Mouse (Mus musculus) midbrain, embryonic 14.5 days (tissue): ENCODE measurements around the gene Tomm40. TPM values are rescaled to one million over a fixed set of nuclear protein-coding genes. Genes with fewer than 3 reads are reported as not detected.
A peak's percentile ranks its signal among the peaks of the same experiment; 100 is the strongest.

Experiments
- ATAC-seq: fragments of 200-750 bp; cut with Nextera tagmentation; 2 replicates; pipeline ENCODE4 v1.8.0; 2017; ENCODE audit warnings: moderate number of reproducible peaks, moderate library complexity; ENCODE audit not compliant: low FRiP score, low TSS enrichment
- DNase-seq: peaks from one replicate; pipeline ENCODE4 v3.0.0-alpha.2; 2015
- H3K27ac ChIP-seq: fragments of 300-500 bp; sonication (generic); replicated peaks from 2 replicates; pipeline ENCODE4 v1.5.1; 2014; ENCODE audit warnings: mild to moderate bottlenecking, low read depth, low read length, moderate library complexity
- H3K27me3 ChIP-seq: fragments of 300-500 bp; sonication (generic); 2 replicates; pipeline ENCODE4 v1.6.1; 2014; ENCODE audit warnings: low read length, control low read depth, mixed read lengths; ENCODE audit not compliant: control insufficient read depth, insufficient read depth
- H3K36me3 ChIP-seq: fragments of 300-500 bp; sonication (generic); 2 replicates; pipeline ENCODE4 v1.6.1; 2014; ENCODE audit warnings: low read length, control low read depth; ENCODE audit not compliant: control insufficient read depth, insufficient read depth
- H3K4me1 ChIP-seq: fragments of 300-500 bp; sonication (generic); 2 replicates; pipeline ENCODE4 v1.6.1; 2014; ENCODE audit warnings: mild to moderate bottlenecking, antibody characterized with exemption, low read length, control low read depth; ENCODE audit not compliant: control insufficient read depth, insufficient read depth
- H3K4me2 ChIP-seq: fragments of 300-500 bp; sonication (generic); 2 replicates; pipeline ENCODE4 v1.6.1; 2014; ENCODE audit warnings: mild to moderate bottlenecking, low read length, moderate library complexity
- H3K4me3 ChIP-seq: fragments of 300-500 bp; sonication (generic); replicated peaks from 2 replicates; pipeline ENCODE4 v1.5.1; 2014; ENCODE audit warnings: low read depth, low read length
- H3K9ac ChIP-seq: fragments of 300-500 bp; sonication (generic); replicated peaks from 2 replicates; pipeline ENCODE4 v1.6.1; 2014; ENCODE audit warnings: mild to moderate bottlenecking, low read length, moderate library complexity
- H3K9me3 ChIP-seq: fragments of 300-500 bp; sonication (generic); 2 replicates; pipeline ENCODE4 v1.6.1; 2016; ENCODE audit warnings: low read length, control low read depth, mixed read lengths; ENCODE audit not compliant: control insufficient read depth
- WGBS: fragments of 180-500 bp; shearing (Covaris S2); extraction: QIAGEN DNeasy Blood & Tissue Kit; methylation state at CpG from one replicate; pipeline ENCODE4 v1.1.7; 2014; 5-methylcytosine and 5-hydroxymethylcytosine counted together
- polyA plus RNA-seq: library from polyadenylated mRNA; unstranded; fragments of >200 nt; fragmentation: Nextera tagmentation; extraction: Ambion mirVana; gene quantifications from 2 replicates; pipeline ENCODE4 v1.2.1, GENCODE M21; 2014

The Tomm40 gene
- polyA plus RNA-seq, 1 experiment from 2014 or later, result 120 TPM

- no peaks in the 10 kb centered on the region for H3K4me1 ChIP-seq
- no peak overlapping the region for H3K4me3 ChIP-seq
- no peak for DNase-seq
- H3K9ac ChIP-seq, result no peak overlapping the region
- 81% methylated on average over 3 of the region's 3 CpGs for WGBS
- no peaks in the 10 kb centered on the region for H3K9me3 ChIP-seq
- no peaks in the 10 kb centered on the region for H3K36me3 ChIP-seq
- H3K27me3 ChIP-seq, result no peaks in the 10 kb centered on the region
- H3K27ac ChIP-seq, result no peak overlapping the region
- H3K4me2 ChIP-seq, result no peak overlapping the region
- no peak for ATAC-seq
Measured at GRCm38 (mm10) chr7:19678901-19679300, 36.3 kb downstream of the Tomm40 start.

DNA sequence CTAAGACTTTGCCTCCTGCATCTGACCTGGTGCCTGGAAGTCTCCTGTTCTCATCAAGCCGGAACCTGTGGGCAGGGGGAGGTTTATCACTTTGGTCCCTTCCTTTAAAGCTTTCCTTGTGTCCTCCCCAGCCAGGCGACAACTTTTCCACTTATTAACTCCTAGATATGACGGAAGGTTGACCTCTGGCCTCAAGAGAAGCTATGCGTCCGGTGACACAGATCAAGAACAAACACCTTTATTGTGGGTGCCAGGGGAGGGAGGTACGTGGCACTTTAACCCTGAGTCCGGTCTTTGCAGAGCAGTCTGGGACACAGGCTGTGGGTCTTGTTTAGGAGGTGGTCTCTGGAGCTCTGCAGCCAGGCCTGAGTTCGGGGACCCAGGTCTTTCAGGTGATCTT is 37.4 kb downstream of the Tomm40 start, which contains the start of gene Apoc2:
Apoc2 (minus strand) TSS at position 70 of the 400 bp plus-strand sequence.
- Histone ChIP-seq H3K4me3 (no peak within 1 kb of the TSS), H3K27ac (no peak within 1 kb of the TSS), H3K4me2 (no peak within 1 kb of the TSS), H3K4me1 (no peaks in the 10 kb centered on the region), H3K36me3 (no peaks in the 10 kb centered on the region), H3K9ac (no peak within 1 kb of the TSS), H3K9me3 (no peaks in the 10 kb centered on the region), H3K27me3 (no peaks in the 10 kb centered on the region)
- 79% methylated on average over 8 of the region's 8 CpGs for WGBS
- ATAC-seq (no peak), DNase-seq (no peak)

- no peaks in the 10 kb centered on the region for H3K9me3 ChIP-seq
- no peaks in the 10 kb centered on the region for H3K36me3 ChIP-seq
- ATAC-seq (no peak), DNase-seq (no peak)
- no peaks in the 10 kb centered on the region for H3K4me1 ChIP-seq
- no peak overlapping the region for H3K4me2 ChIP-seq
- no peaks in the 10 kb centered on the region for H3K27me3 ChIP-seq
- H3K4me3 ChIP-seq, result no peak overlapping the region
- H3K27ac ChIP-seq, result no peak overlapping the region
- WGBS, result 72% methylated on average over 1 of the region's 1 CpGs
- H3K9ac ChIP-seq, result no peak overlapping the region
Measured at GRCm38 (mm10) chr7:19676662-19677061, 38.6 kb downstream of the Tomm40 start.

- WGBS, result 81% methylated on average over 10 of the region's 10 CpGs
- DNase-seq, result no peak
- Histone ChIP-seq H3K9ac (no peak overlapping the region), H3K27ac (no peak overlapping the region), H3K4me2 (no peak overlapping the region), H3K27me3 (no peaks in the 10 kb centered on the region), H3K36me3 (no peaks in the 10 kb centered on the region), H3K4me1 (no peaks in the 10 kb centered on the region), H3K4me3 (no peak overlapping the region), H3K9me3 (no peaks in the 10 kb centered on the region)
- no peak for ATAC-seq
Measured at GRCm38 (mm10) chr7:19675824-19676223, 39.4 kb downstream of the Tomm40 start.

DNA sequence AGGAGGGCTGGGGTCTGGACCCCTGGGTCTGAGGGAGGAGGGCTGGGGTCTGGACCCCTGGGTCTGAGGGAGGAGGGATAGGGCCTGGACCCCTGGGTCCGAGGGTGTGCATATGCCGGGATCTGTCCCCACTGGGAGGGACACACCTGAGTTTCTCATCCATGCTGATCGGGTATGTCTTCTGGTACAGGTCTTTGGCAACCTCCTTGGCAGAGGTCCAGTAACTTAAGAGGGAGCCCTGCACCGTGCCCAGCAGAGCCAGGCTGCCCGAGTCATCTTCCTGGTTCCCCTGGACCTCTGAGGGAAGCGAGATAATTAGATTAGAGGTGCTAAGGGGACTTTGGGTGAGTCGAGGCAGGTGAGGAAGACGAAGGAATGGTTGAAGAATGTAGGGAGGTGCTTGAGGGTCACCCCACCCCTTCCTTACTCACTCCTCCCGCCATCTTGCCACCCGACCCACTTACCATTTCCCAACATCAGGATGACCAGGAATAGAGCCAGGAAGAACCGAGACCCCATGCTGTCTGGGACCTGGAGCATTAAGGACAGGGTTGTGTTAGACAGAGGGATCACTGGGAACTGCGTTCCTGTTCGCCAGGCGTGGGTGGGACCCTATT is 42.0 kb downstream of the Tomm40 start:
- no peak overlapping the region for H3K4me3 ChIP-seq
- 68% methylated on average over 14 of the region's 14 CpGs for WGBS
- no peak overlapping the region for H3K9ac ChIP-seq
- H3K36me3 ChIP-seq, result no peaks in the 10 kb centered on the region
- no peak overlapping the region for H3K27ac ChIP-seq
- DNase-seq (no peak), ATAC-seq (no peak)
- H3K9me3 ChIP-seq, result no peaks in the 10 kb centered on the region
- H3K4me2 ChIP-seq, result no peak overlapping the region
- 0 out of 2 replicates have a peak, but pooled peaks cover 2% of the 10 kb centered on the region for H3K4me1 ChIP-seq
- H3K27me3 ChIP-seq, result no peaks in the 10 kb centered on the region

GRCm38 (mm10) chr7:19671511-19671910 is 43.7 kb downstream of the Tomm40 start:
- WGBS, result 72% methylated on average over 10 of the region's 10 CpGs

DNA sequence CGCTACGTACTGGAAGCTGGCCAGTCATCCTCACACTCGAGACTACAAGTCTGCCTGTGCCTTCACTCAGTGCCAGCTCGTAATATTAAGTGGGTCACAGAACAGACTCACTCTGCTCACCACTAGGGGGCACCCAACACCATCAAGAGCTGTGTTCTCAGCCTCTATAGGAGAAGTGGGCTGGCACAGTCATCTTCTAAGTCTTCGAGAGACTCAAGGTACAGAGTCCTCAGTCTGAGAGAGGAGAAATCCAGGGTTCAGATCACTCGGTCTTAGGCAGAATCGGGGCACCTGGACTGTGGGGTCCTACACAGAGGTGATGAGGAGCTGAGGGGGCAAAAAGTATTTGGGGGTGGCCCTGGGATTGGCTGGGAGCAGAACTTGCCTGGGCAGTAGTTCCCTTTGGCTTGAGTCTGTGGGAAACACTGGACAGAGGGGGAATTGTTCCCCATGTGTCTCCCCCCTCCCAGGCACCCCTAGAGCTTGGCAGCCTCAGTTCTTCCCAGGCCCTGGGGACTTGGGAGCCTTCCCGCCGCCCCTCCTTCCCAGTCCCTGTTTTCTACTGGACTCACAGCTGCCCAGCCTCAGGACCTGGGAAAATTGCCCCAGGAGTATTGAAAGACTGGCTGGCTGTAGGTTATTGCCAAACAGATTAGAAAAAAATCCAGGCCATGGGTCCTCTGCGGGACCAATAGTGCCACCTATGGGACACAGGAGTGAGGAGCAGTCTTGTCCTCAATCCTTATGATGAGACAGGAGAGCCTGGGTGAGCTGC is 46.1 kb downstream of the Tomm40 start:
- WGBS, result 5% methylated on average over 10 of the region's 10 CpGs
- H3K27me3 ChIP-seq, result no peaks in the 10 kb centered on the region
- H3K4me1 ChIP-seq, result peaks cover 8% of the 10 kb centered on the region
- no peak overlapping the region; the same call in 1 of the 2 replicates for H3K9ac ChIP-seq
- no peak overlapping the region for H3K4me3 ChIP-seq
- 0 out of 2 replicates have a peak overlapping the region, but pooled peaks have one; percentile 53 for H3K27ac ChIP-seq
- no peaks in the 10 kb centered on the region for H3K9me3 ChIP-seq
- DNase-seq (peak; percentile 95), ATAC-seq (peak; percentile 49)
- no peaks in the 10 kb centered on the region for H3K36me3 ChIP-seq
- H3K4me2 ChIP-seq, result 0 out of 2 replicates have a peak overlapping the region, but pooled peaks have one; percentile 12

More at GRCm38 (mm10) chr7:19671511-19671910, 43.7 kb downstream of the Tomm40 start:
- no peak overlapping the region for H3K9ac ChIP-seq
- no peak overlapping the region for H3K4me2 ChIP-seq
- H3K4me1 ChIP-seq, result 0 out of 2 replicates have a peak, but pooled peaks cover 2% of the 10 kb centered on the region
- no peaks in the 10 kb centered on the region for H3K27me3 ChIP-seq
- ATAC-seq (no peak), DNase-seq (no peak)
- no peak overlapping the region for H3K27ac ChIP-seq
- no peaks in the 10 kb centered on the region for H3K9me3 ChIP-seq
- no peak overlapping the region for H3K4me3 ChIP-seq
- no peaks in the 10 kb centered on the region for H3K36me3 ChIP-seq

DNA sequence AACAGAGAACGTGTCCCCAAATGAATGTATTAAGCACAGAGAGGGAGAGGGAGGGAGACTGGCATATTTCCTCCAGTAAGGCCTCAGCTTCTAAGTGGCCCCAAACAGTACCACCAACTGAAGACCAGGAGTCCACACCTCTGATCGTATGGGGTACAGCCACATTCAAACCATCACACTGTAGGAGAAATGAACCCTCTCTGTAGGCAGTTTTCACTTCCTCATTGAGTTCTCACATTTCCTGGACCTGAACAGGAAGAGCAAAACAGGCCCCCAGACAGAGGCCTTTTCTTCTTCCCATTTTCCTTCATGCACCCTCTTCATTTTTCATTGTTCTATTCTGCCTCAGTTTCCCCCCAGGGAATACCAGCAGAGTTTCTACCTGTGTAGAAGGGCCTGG is 47.8 kb downstream of the Tomm40 start:
- Histone ChIP-seq H3K27ac (no peak overlapping the region), H3K4me3 (no peak overlapping the region), H3K4me1 (peaks cover 21% of the 10 kb centered on the region), H3K27me3 (no peaks in the 10 kb centered on the region), H3K4me2 (no peak overlapping the region), H3K36me3 (no peaks in the 10 kb centered on the region), H3K9ac (no peak overlapping the region), H3K9me3 (no peaks in the 10 kb centered on the region)
- ATAC-seq (no peak), DNase-seq (no peak)
- WGBS, result 83% methylated on average over 2 of the region's 2 CpGs
